Mouse (Mus musculus) kidney, adult 11 months (tissue): ENCODE data around the gene Dnaic2.

Experiments used
- DNase-seq: peaks from one replicate; pipeline ENCODE4 v3.0.0; 2022

Dnaic2 gene

DNA sequence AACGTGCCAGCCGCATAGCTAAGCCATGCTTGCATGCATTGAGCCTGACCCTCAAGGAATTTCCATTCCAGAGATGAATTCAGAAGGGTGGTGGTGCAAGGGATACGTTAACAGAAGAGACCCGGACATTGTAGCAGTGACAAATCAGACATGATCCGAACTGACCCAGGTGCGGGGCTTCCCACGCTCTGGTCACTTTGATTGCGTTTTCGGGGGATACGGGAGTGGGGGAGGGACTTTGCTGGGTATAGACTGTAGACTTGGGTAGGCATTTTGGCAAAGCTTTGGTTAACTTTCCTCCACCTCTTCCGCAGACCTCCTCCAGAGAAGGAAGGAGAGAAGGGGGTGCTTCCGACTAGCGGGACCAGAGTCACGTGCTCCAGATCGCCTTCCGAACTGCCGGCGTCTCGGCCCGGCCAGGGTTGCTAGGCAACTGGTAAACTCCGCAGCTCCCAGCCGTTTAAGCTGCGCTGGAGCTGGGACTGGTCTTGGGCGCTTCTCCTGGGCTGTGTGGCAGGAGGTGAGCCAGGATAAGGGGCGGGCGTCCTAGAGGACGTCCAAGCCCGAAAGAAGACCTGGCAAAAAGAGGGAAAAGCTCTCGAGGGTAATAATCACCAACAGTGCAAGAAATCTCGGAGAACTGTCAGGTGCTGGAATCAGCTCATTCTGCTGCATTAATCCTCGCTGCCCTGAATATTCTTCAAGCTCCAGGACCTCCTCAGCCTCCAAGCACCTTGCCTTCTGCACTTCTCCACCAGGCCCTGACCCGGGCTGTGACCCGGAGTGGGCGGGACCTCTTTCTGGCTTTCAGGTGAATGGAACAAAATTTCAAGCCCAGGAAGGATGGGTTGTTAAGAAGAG is at the start of gene Dnaic2:
Dnaic2 (plus strand) TSS at position 444 of the 861 bp plus-strand sequence.
- DNase-seq, result peak; percentile 59

DNA sequence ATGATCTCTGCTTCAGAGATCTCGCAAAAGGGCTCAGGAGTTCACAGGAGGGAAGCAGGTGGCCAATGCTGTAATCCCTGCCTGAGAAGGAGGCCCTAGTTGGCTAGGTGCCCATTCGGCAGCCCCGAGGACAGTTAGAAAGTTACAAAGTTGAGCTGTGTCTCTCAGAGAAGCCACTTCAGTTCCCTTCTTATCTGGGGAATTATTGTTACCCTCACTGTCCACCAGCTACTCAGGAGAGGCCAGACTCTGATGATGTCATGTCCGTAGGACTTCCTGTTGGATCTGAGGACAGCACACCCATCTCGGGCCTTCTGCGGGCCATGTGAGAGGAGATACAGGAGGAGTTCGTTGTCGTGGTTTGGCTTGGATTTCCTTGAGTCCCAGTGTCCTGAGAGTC is 47.6 kb upstream of the Dnaic2 start:
- DNase-seq, result no peak

- no peak for DNase-seq
These were observed 46.9 kb upstream of the Dnaic2 start for GRCm38 (mm10) chr11:114680291-114680690.

- no peak for DNase-seq
These were observed 46.2 kb upstream of the Dnaic2 start for GRCm38 (mm10) chr11:114681054-114681453.

- DNase-seq, result no peak
These were observed 44.8 kb upstream of the Dnaic2 start for GRCm38 (mm10) chr11:114682321-114682900.

DNA sequence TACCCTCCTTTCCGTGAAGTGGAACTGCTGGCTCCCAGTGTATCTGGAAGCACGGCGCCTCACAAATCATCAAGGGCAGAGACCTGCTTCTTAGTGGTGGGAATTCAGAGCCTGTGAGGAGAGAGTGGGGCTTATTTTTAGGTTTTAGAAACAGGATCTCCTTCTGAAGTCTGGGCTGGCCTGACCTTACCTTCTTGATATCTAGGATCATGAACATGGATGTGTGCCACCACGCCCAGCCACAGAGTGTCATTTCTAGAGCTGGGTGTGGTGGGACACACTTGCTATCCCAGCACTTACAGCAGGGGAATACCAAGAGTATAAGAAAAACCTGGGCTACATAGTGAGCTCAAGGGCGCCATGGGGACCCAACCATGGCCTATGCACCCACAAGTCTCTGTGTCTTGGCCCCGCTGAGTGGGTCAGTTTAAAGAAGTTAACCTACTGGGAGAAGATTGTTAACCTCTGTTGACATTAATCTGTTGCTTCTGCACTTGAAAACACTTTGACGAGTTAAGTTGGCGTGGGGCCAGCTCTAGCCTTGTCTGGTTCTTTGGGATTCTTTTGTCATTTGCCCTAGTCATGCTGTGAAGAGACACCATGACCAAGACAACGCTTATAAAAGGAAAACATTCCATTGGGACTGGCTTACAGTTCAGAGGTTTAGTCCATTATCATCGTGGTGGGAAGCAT is 44.0 kb upstream of the Dnaic2 start:
- DNase-seq, result no peak

GRCm38 (mm10) chr11:114683722-114684621 is 43.2 kb upstream of the Dnaic2 start:
- no peak for DNase-seq

DNA sequence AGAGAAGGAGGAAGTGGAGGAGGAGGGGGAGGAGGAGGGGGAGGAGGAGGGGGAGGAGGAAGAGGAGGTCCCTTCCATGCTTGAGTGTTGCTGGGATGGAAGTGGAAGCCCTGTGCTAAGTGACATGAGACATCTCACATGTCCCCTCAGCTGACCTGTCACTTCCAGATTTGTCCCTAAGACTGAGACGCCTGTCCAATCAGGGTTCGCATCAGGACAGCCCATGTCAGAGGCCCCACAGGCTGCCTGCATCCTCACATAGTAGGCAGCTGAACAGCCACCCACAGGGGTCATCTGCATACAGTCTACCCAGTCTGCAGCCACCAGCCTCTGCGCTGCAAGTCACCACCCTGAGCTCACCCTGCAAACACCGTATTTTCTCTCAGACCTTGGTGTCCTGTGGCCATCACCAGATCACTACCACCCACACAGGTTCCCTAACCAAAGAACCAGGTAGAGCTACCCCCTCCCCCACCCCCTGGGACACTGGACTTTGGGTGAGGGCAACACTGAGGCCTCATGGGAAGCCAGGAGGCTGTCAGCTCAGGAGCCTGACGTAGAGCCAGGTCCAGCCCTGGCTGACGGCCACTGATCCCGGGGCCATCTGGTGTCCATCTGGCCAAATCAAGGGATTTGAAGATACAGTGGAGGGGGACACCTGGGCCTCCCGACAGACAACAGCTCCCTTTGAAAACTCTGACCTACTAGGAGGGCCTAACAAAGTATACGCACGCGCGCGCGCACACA is 42.4 kb upstream of the Dnaic2 start:
- DNase-seq, result peak; percentile 82

- no peak for DNase-seq
These were observed 41.6 kb upstream of the Dnaic2 start for GRCm38 (mm10) chr11:114685526-114686040.

DNA sequence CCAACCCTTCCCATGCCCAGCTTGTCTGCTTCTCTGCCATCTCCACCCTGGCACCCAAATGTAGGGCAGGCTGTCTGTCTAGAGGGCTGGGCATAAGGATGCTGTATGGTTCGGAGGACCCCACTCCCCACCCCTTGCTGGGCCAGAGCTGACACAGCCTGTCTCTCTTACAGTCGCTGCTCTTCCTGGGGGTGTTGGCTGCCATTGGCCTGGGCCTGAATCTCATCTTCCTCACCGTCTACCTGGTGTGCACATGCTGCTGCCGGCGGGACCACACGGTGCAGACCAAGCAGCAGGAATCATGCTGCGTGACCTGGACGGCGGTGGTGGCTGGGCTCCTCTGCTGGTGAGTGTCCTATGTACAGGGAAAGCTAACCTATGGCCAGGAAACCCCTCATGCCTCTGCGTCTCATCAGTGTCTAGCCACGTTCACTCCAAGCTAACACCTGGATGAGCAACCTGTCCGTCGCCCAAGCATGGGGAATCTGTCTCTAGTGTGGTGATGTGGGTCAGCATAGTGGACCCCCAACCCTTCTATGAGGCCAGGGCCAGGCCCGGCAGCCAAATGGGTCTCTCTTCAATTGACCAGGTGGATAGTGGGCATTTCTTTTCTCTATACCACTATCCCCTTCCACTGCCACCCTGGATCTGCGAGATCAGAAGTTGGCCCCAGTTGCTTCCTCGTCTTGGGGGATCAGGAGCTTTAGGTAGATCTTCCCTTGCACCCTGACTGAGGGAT is 40.8 kb upstream of the Dnaic2 start:
- DNase-seq, result no peak

GRCm38 (mm10) chr11:114687574-114688188 is 39.5 kb upstream of the Dnaic2 start:
- no peak for DNase-seq

GRCm38 (mm10) chr11:114688729-114689128 is 38.5 kb upstream of the Dnaic2 start:
- no peak for DNase-seq

- DNase-seq, result no peak
These were observed 37.0 kb upstream of the Dnaic2 start for GRCm38 (mm10) chr11:114690192-114690591.

GRCm38 (mm10) chr11:114691454-114692182 is 35.6 kb upstream of the Dnaic2 start:
- no peak for DNase-seq

DNA sequence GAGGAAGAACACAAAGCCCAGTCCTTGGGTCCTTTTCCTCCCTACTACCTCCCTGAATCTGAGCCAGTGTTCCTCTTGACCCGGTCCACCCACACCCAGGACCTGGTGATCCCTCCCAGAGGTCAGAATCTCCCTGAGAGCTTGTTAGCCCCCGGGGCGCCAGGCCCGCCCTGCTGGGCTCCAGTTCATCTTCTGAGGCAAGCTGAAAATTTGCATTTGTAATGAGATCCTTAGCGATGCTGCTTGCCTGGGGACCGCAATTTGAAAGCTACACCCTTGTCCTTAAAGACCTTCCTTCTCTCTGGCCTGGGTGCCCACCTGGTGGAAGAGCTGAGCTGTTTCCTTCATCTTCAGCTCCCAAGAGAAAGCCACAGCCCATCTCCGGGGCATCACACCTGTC is 34.6 kb upstream of the Dnaic2 start:
- no peak for DNase-seq

GRCm38 (mm10) chr11:114693456-114693855 is 33.8 kb upstream of the Dnaic2 start:
- DNase-seq, result no peak

- DNase-seq, result no peak
These were observed 32.8 kb upstream of the Dnaic2 start for GRCm38 (mm10) chr11:114694451-114694850.

- no peak for DNase-seq
These were observed 28.7 kb upstream of the Dnaic2 start for GRCm38 (mm10) chr11:114698496-114698895.

DNA sequence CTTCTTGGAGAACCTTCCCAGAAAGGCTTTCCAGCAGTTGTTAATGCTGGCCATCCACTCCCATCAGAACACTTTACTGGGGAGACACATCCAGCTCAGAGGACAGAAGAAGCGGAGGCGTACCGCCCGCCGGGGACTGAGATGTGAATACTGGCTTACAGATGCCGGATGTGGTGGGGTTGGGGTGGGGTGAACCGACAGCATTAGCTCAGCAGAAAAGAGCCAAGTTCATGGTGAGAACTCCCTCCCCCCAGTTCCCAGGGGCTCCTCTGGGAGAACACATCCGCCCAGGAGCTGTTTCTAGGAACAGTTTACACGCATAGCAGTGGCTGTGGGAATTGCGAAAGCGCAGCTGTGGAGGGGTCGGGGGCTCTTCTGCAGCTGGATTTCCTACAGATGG is 27.7 kb upstream of the Dnaic2 start:
- DNase-seq, result peak; percentile 47
